Mouse (Mus musculus) cerebellum, adult 11-12 months (tissue): ENCODE data around the gene Ssx2ip.
"Not testable (repeated sequence)": the region's sequence is repeated elsewhere in the genome, so short reads cannot be mapped to it uniquely, and the experiment has no call there.

ENCODE experiments used
- DNase-seq: peaks from one replicate; pipeline ENCODE4 v3.0.0; 2022

The Ssx2ip gene

GRCm38 (mm10) chr3:146405213-146406006, 968 bp downstream of the Ssx2ip start:
- DNase-seq: no peak

- DNase-seq: no peak
Measured at GRCm38 (mm10) chr3:146406007-146406341, 1.5 kb downstream of the Ssx2ip start.

GRCm38 (mm10) chr3:146407086-146407721, 2.8 kb downstream of the Ssx2ip start:
- no peak for DNase-seq

- no peak for DNase-seq
Measured at GRCm38 (mm10) chr3:146410114-146410513, 5.7 kb downstream of the Ssx2ip start.

GRCm38 (mm10) chr3:146412008-146412407, 7.6 kb downstream of the Ssx2ip start:
- DNase-seq: peak; percentile 62

GRCm38 (mm10) chr3:146412480-146412879, 8.0 kb downstream of the Ssx2ip start:
- DNase-seq: no peak

GRCm38 (mm10) chr3:146413016-146413415, 8.6 kb downstream of the Ssx2ip start:
- no peak for DNase-seq

- peak; percentile 92 for DNase-seq
Measured at GRCm38 (mm10) chr3:146413992-146414391, 9.6 kb downstream of the Ssx2ip start.

GRCm38 (mm10) chr3:146414555-146414954, 10.1 kb downstream of the Ssx2ip start:
- no peak for DNase-seq

- no peak for DNase-seq
Measured at GRCm38 (mm10) chr3:146417873-146418272, 13.4 kb downstream of the Ssx2ip start.

GRCm38 (mm10) chr3:146418901-146419300, 14.5 kb downstream of the Ssx2ip start:
- DNase-seq: no peak

- no peak for DNase-seq
Measured at GRCm38 (mm10) chr3:146419534-146419933, 15.1 kb downstream of the Ssx2ip start.

GRCm38 (mm10) chr3:146419992-146420537, 15.6 kb downstream of the Ssx2ip start:
- no peak for DNase-seq

GRCm38 (mm10) chr3:146421787-146422186, 17.3 kb downstream of the Ssx2ip start:
- DNase-seq: no peak

GRCm38 (mm10) chr3:146423710-146424109, 19.3 kb downstream of the Ssx2ip start:
- no peak for DNase-seq

GRCm38 (mm10) chr3:146424306-146424900, 20.0 kb downstream of the Ssx2ip start:
- no peak for DNase-seq

- DNase-seq: no peak
Measured at GRCm38 (mm10) chr3:146425902-146426301, 21.5 kb downstream of the Ssx2ip start.

GRCm38 (mm10) chr3:146426489-146426888, 22.0 kb downstream of the Ssx2ip start:
- DNase-seq: no peak

- DNase-seq: not testable (repeated sequence)
Measured at GRCm38 (mm10) chr3:146433063-146433462, 28.6 kb downstream of the Ssx2ip start.

GRCm38 (mm10) chr3:146433681-146434350, 29.4 kb downstream of the Ssx2ip start:
- no peak for DNase-seq

GRCm38 (mm10) chr3:146434686-146435085, 30.2 kb downstream of the Ssx2ip start:
- no peak for DNase-seq

GRCm38 (mm10) chr3:146435533-146435932, 31.1 kb downstream of the Ssx2ip start:
- DNase-seq: no peak

GRCm38 (mm10) chr3:146436114-146436513, 31.7 kb downstream of the Ssx2ip start:
- no peak for DNase-seq
